Mouse (Mus musculus) hindbrain, embryonic 15.5 days (tissue): ENCODE results near the gene Dock8. TPM values are rescaled to one million over a fixed set of nuclear protein-coding genes. Genes with fewer than 3 reads are reported as not detected.

ENCODE experiments used
- ATAC-seq: fragments of 200-750 bp; cut with Nextera tagmentation; 2 replicates; pipeline ENCODE4 v1.8.0; 2017; ENCODE audit warnings: low read depth, moderate number of reproducible peaks, moderate TSS enrichment; ENCODE audit not compliant: low FRiP score
- H3K27ac ChIP-seq: fragments of 300-500 bp; sonication (generic); replicated peaks from 2 replicates; pipeline ENCODE4 v1.5.1; 2015; ENCODE audit warnings: mild to moderate bottlenecking, inconsistent platforms
- H3K27me3 ChIP-seq: fragments of 300-500 bp; sonication (generic); 2 replicates; pipeline ENCODE4 v1.6.1; 2015; ENCODE audit warnings: control low read depth, inconsistent platforms
- H3K36me3 ChIP-seq: fragments of 300-500 bp; sonication (generic); 2 replicates; pipeline ENCODE4 v1.6.1; 2015; ENCODE audit warnings: control low read depth, inconsistent platforms
- H3K4me1 ChIP-seq: fragments of 300-500 bp; sonication (generic); replicated peaks from 2 replicates; pipeline ENCODE4 v1.6.1; 2015; ENCODE audit warnings: control low read depth, inconsistent platforms
- H3K4me2 ChIP-seq: fragments of 300-500 bp; sonication (generic); 2 replicates; pipeline ENCODE4 v1.6.1; 2015; ENCODE audit warnings: moderate library complexity, mild to moderate bottlenecking, inconsistent platforms
- H3K4me3 ChIP-seq: fragments of 300-500 bp; sonication (generic); 2 replicates; pipeline ENCODE4 v1.5.1; 2015; ENCODE audit warnings: mild to moderate bottlenecking, inconsistent platforms
- H3K9ac ChIP-seq: fragments of 300-500 bp; sonication (generic); 2 replicates; pipeline ENCODE4 v1.6.1; 2015; ENCODE audit warnings: inconsistent platforms
- H3K9me3 ChIP-seq: fragments of 300-500 bp; sonication (generic); 2 replicates; pipeline ENCODE4 v1.6.1; 2016; ENCODE audit warnings: control low read depth, inconsistent platforms
- WGBS: fragments of 180-500 bp; shearing (Covaris S2); methylation state at CpG from one replicate; pipeline ENCODE4 v1.1.7; 2015; 5-methylcytosine and 5-hydroxymethylcytosine counted together
- polyA plus RNA-seq: library from polyadenylated mRNA; unstranded; fragments of >200 nt; fragmentation: Nextera tagmentation; extraction: Ambion mirVana; gene quantifications from 2 replicates; pipeline ENCODE4 v1.2.1, GENCODE M21; 2015

The Dock8 gene
- polyA plus RNA-seq, 1 experiment from 2014 or later = 0.88 TPM

- Histone ChIP-seq H3K36me3 (no peaks in the 10 kb centered on the region), H3K9me3 (no peaks in the 10 kb centered on the region), H3K27ac (no peak overlapping the region), H3K4me2 (no peak overlapping the region), H3K27me3 (no peaks in the 10 kb centered on the region), H3K4me1 (no peaks in the 10 kb centered on the region), H3K4me3 (no peak overlapping the region), H3K9ac (no peak overlapping the region)
- 78% methylated on average over 7 of the region's 7 CpGs for WGBS
- no peak for ATAC-seq
Measured at GRCm38 (mm10) chr19:24983857-24984498, 15.4 kb upstream of the Dock8 start.

GRCm38 (mm10) chr19:24985045-24985444 lies 14.3 kb upstream of the Dock8 start:
- Histone ChIP-seq H3K36me3 (no peaks in the 10 kb centered on the region), H3K9me3 (no peaks in the 10 kb centered on the region), H3K4me2 (no peak overlapping the region), H3K27ac (no peak overlapping the region), H3K9ac (no peak overlapping the region), H3K4me1 (no peaks in the 10 kb centered on the region), H3K4me3 (no peak overlapping the region), H3K27me3 (no peaks in the 10 kb centered on the region)
- no peak for ATAC-seq
- 95% methylated on average over 2 of the region's 2 CpGs for WGBS

- H3K27me3 ChIP-seq = no peaks in the 10 kb centered on the region
- no peaks in the 10 kb centered on the region for H3K36me3 ChIP-seq
- no peak for ATAC-seq
- 80% methylated on average over 4 of the region's 4 CpGs for WGBS
- H3K9ac ChIP-seq = no peak overlapping the region
- no peaks in the 10 kb centered on the region for H3K4me1 ChIP-seq
- H3K27ac ChIP-seq = no peak overlapping the region
- no peak overlapping the region for H3K4me2 ChIP-seq
- H3K4me3 ChIP-seq = no peak overlapping the region
- no peaks in the 10 kb centered on the region for H3K9me3 ChIP-seq
Measured at GRCm38 (mm10) chr19:24987355-24987754, 12.0 kb upstream of the Dock8 start.

- Histone ChIP-seq H3K4me1 (no peaks in the 10 kb centered on the region), H3K27ac (no peak overlapping the region), H3K36me3 (no peaks in the 10 kb centered on the region), H3K9me3 (no peaks in the 10 kb centered on the region), H3K4me2 (no peak overlapping the region), H3K9ac (no peak overlapping the region), H3K27me3 (no peaks in the 10 kb centered on the region), H3K4me3 (no peak overlapping the region)
- WGBS = 67% methylated on average over 5 of the region's 5 CpGs
- ATAC-seq = no peak
Measured at GRCm38 (mm10) chr19:24988831-24989230, 10.5 kb upstream of the Dock8 start.

GRCm38 (mm10) chr19:24990138-24990822 lies 9.1 kb upstream of the Dock8 start:
- WGBS = 76% methylated on average over 7 of the region's 7 CpGs
- no peaks in the 10 kb centered on the region for H3K9me3 ChIP-seq
- no peak overlapping the region for H3K9ac ChIP-seq
- no peaks in the 10 kb centered on the region for H3K36me3 ChIP-seq
- no peak overlapping the region for H3K4me2 ChIP-seq
- H3K4me3 ChIP-seq = no peak overlapping the region
- H3K4me1 ChIP-seq = no peaks in the 10 kb centered on the region
- no peaks in the 10 kb centered on the region for H3K27me3 ChIP-seq
- H3K27ac ChIP-seq = no peak overlapping the region
- ATAC-seq = no peak

- Histone ChIP-seq H3K4me1 (no peaks in the 10 kb centered on the region), H3K36me3 (no peaks in the 10 kb centered on the region), H3K4me3 (no peak overlapping the region), H3K9me3 (no peaks in the 10 kb centered on the region), H3K9ac (no peak overlapping the region), H3K4me2 (no peak overlapping the region), H3K27me3 (peaks cover 12% of the 10 kb centered on the region), H3K27ac (no peak overlapping the region)
- 68% methylated on average over 6 of the region's 6 CpGs for WGBS
- ATAC-seq = no peak
Measured at GRCm38 (mm10) chr19:24993526-24993925, 5.8 kb upstream of the Dock8 start.

- 41% methylated on average over 8 of the region's 8 CpGs for WGBS
Measured at GRCm38 (mm10) chr19:24994900-24995299, 4.4 kb upstream of the Dock8 start.

GRCm38 (mm10) chr19:24996815-24997704 lies 2.3 kb upstream of the Dock8 start:
- peaks cover 7% of the 10 kb centered on the region for H3K4me1 ChIP-seq
- no peak overlapping the region for H3K4me2 ChIP-seq
- H3K27ac ChIP-seq = no peak overlapping the region
- H3K9me3 ChIP-seq = no peaks in the 10 kb centered on the region
- ATAC-seq = no peak
- WGBS = 74% methylated on average over 12 of the region's 12 CpGs
- no peak overlapping the region for H3K4me3 ChIP-seq
- H3K36me3 ChIP-seq = no peaks in the 10 kb centered on the region
- H3K9ac ChIP-seq = no peak overlapping the region
- peaks cover 46% of the 10 kb centered on the region for H3K27me3 ChIP-seq

More at GRCm38 (mm10) chr19:24994900-24995299, 4.4 kb upstream of the Dock8 start:
- H3K9me3 ChIP-seq = no peaks in the 10 kb centered on the region
- H3K9ac ChIP-seq = no peak overlapping the region
- peaks cover 4% of the 10 kb centered on the region for H3K4me1 ChIP-seq
- no peak overlapping the region for H3K4me2 ChIP-seq
- no peak for ATAC-seq
- H3K27ac ChIP-seq = no peak overlapping the region
- H3K27me3 ChIP-seq = peaks cover 24% of the 10 kb centered on the region
- H3K4me3 ChIP-seq = no peak overlapping the region
- H3K36me3 ChIP-seq = no peaks in the 10 kb centered on the region

- peaks cover 48% of the 10 kb centered on the region for H3K27me3 ChIP-seq
- ATAC-seq = no peak
- WGBS = 80% methylated on average over 5 of the region's 5 CpGs
- peak overlapping the region; percentile 57; the same call in 1 of the 2 replicates for H3K4me3 ChIP-seq
- peaks cover 7% of the 10 kb centered on the region for H3K4me1 ChIP-seq
- H3K4me2 ChIP-seq = peak overlapping the region; percentile 98
- H3K9me3 ChIP-seq = no peaks in the 10 kb centered on the region
- H3K9ac ChIP-seq = no peak overlapping the region
- H3K27ac ChIP-seq = no peak overlapping the region
- H3K36me3 ChIP-seq = no peaks in the 10 kb centered on the region
Measured at GRCm38 (mm10) chr19:24998561-24998960, 773 bp upstream of the Dock8 start.

GRCm38 (mm10) chr19:25000153-25000552 lies 819 bp downstream of the Dock8 start:
- 38% methylated on average over 9 of the region's 9 CpGs for WGBS
- Histone ChIP-seq H3K4me1 (peaks cover 10% of the 10 kb centered on the region), H3K27me3 (peaks cover 48% of the 10 kb centered on the region), H3K9me3 (no peaks in the 10 kb centered on the region), H3K4me2 (peak overlapping the region; percentile 98), H3K4me3 (peak overlapping the region; percentile 57), H3K9ac (no peak overlapping the region), H3K27ac (no peak overlapping the region), H3K36me3 (no peaks in the 10 kb centered on the region)
- no peak for ATAC-seq

- H3K4me1 ChIP-seq = peaks cover 10% of the 10 kb centered on the region
- H3K27ac ChIP-seq = no peak overlapping the region
- no peak overlapping the region for H3K4me2 ChIP-seq
- 90% methylated on average over 6 of the region's 6 CpGs for WGBS
- no peak overlapping the region for H3K9ac ChIP-seq
- no peaks in the 10 kb centered on the region for H3K9me3 ChIP-seq
- no peak for ATAC-seq
- H3K27me3 ChIP-seq = peaks cover 47% of the 10 kb centered on the region
- no peaks in the 10 kb centered on the region for H3K36me3 ChIP-seq
- no peak overlapping the region for H3K4me3 ChIP-seq
Measured at GRCm38 (mm10) chr19:25002032-25002431, 2.7 kb downstream of the Dock8 start.

GRCm38 (mm10) chr19:25002828-25003227 lies 3.5 kb downstream of the Dock8 start:
- peaks cover 41% of the 10 kb centered on the region for H3K27me3 ChIP-seq
- no peak for ATAC-seq

More at GRCm38 (mm10) chr19:25002828-25003227, 3.5 kb downstream of the Dock8 start:
- WGBS = 72% methylated on average over 3 of the region's 3 CpGs
- no peaks in the 10 kb centered on the region for H3K9me3 ChIP-seq
- no peak overlapping the region for H3K4me3 ChIP-seq
- H3K4me1 ChIP-seq = peaks cover 10% of the 10 kb centered on the region
- no peak overlapping the region for H3K9ac ChIP-seq
- H3K36me3 ChIP-seq = no peaks in the 10 kb centered on the region
- H3K4me2 ChIP-seq = no peak overlapping the region
- H3K27ac ChIP-seq = no peak overlapping the region
